Mouse (Mus musculus): ENCODE results near the gene Coq8b. TPM values are rescaled to one million over a fixed set of nuclear protein-coding genes. Genes with fewer than 3 reads are reported as not detected.

Gene Coq8b
- polyA plus RNA-seq, 1 experiment from 2014 or later: 16.8 TPM

GRCm38 (mm10) chr7:27227276-27227675 lies 5.5 kb upstream of the Coq8b start:
- WGBS: 18% methylated on average over 9 of the region's 9 CpGs
- H3K27ac ChIP-seq (ENCODE audit: low read depth, low read length): peak overlapping the region; percentile 94
- no peaks in the 10 kb centered on the region for H3K36me3 ChIP-seq (ENCODE audit: control insufficient read depth, insufficient read depth)
- no peak for ATAC-seq
- peak overlapping the region; percentile 82 for H3K4me2 ChIP-seq (replicated peaks; ENCODE audit: low read depth)
- peak overlapping the region; percentile 82 for H3K9ac ChIP-seq (ENCODE audit: low read depth, low read length)
- peak overlapping the region; percentile 90 for H3K4me3 ChIP-seq (ENCODE audit: low read depth, low read length)
- H3K4me1 ChIP-seq (replicated peaks; ENCODE audit: control insufficient read depth, insufficient read depth, low read length): 0 out of 2 replicates have a peak, but pooled peaks cover 8% of the 10 kb centered on the region
- no peak for TF ChIP-seq CTCF (IDR thresholded peaks at IDR 0.05; ENCODE audit: low read depth)
- H3K9me3 ChIP-seq (ENCODE audit: control insufficient read depth): no peaks in the 10 kb centered on the region
- no peaks in the 10 kb centered on the region for H3K27me3 ChIP-seq (replicated peaks; ENCODE audit: control insufficient read depth, insufficient read depth, low read length)

- Histone ChIP-seq H3K9me3 (ENCODE audit: control insufficient read depth) (no peaks in the 10 kb centered on the region), H3K27ac (ENCODE audit: low read depth, low read length) (peak overlapping the region; percentile 94), H3K9ac (ENCODE audit: low read depth, low read length) (peak overlapping the region; percentile 82), H3K4me2 (replicated peaks; ENCODE audit: low read depth) (peak overlapping the region; percentile 82), H3K36me3 (ENCODE audit: control insufficient read depth, insufficient read depth) (no peaks in the 10 kb centered on the region), H3K27me3 (replicated peaks; ENCODE audit: control insufficient read depth, insufficient read depth, low read length) (no peaks in the 10 kb centered on the region), H3K4me1 (replicated peaks; ENCODE audit: control insufficient read depth, insufficient read depth, low read length) (0 out of 2 replicates have a peak, but pooled peaks cover 8% of the 10 kb centered on the region), H3K4me3 (ENCODE audit: low read depth, low read length) (peak overlapping the region; percentile 90)
- ATAC-seq: no peak
- TF ChIP-seq CTCF (IDR thresholded peaks at IDR 0.05; ENCODE audit: low read depth): no peak
- WGBS: 1% methylated on average over 10 of the region's 10 CpGs
These were observed 5.1 kb upstream of the Coq8b start for GRCm38 (mm10) chr7:27227676-27228075.

- Histone ChIP-seq H3K27ac (ENCODE audit: low read depth, low read length) (peak within 1 kb of the TSS; percentile 94), H3K9ac (ENCODE audit: low read depth, low read length) (peak within 1 kb of the TSS; percentile 82), H3K27me3 (replicated peaks; ENCODE audit: control insufficient read depth, insufficient read depth, low read length) (no peaks in the 10 kb centered on the region), H3K36me3 (ENCODE audit: control insufficient read depth, insufficient read depth) (no peaks in the 10 kb centered on the region), H3K9me3 (ENCODE audit: control insufficient read depth) (no peaks in the 10 kb centered on the region), H3K4me2 (replicated peaks; ENCODE audit: low read depth) (peak within 1 kb of the TSS; percentile 82), H3K4me3 (ENCODE audit: low read depth, low read length) (peak within 1 kb of the TSS; percentile 90), H3K4me1 (replicated peaks; ENCODE audit: control insufficient read depth, insufficient read depth, low read length) (0 out of 2 replicates have a peak, but pooled peaks cover 8% of the 10 kb centered on the region)
- TF ChIP-seq CTCF (IDR thresholded peaks at IDR 0.05; ENCODE audit: low read depth): peak; percentile 15; the same call in 1 of the 2 replicates
- under 1% methylated on average over 49 of the region's 49 CpGs for WGBS
- peak; percentile 71 for ATAC-seq
These were observed 4.5 kb upstream of the Coq8b start, which contains the start of gene Itpkc for GRCm38 (mm10) chr7:27228281-27228821. Itpkc (minus strand) TSS chr7:27228661.

GRCm38 (mm10) chr7:27228865-27229264 lies 4.0 kb upstream of the Coq8b start:
- no peaks in the 10 kb centered on the region for H3K36me3 ChIP-seq (ENCODE audit: control insufficient read depth, insufficient read depth)
- H3K4me2 ChIP-seq (replicated peaks; ENCODE audit: low read depth): peak overlapping the region; percentile 82
- H3K4me1 ChIP-seq (replicated peaks; ENCODE audit: control insufficient read depth, insufficient read depth, low read length): 0 out of 2 replicates have a peak, but pooled peaks cover 8% of the 10 kb centered on the region
- WGBS: 12% methylated on average over 6 of the region's 6 CpGs
- peak overlapping the region; percentile 94 for H3K27ac ChIP-seq (ENCODE audit: low read depth, low read length)
- no peak for ATAC-seq
- H3K4me3 ChIP-seq (ENCODE audit: low read depth, low read length): peak overlapping the region; percentile 90
- H3K27me3 ChIP-seq (replicated peaks; ENCODE audit: control insufficient read depth, insufficient read depth, low read length): no peaks in the 10 kb centered on the region
- no peaks in the 10 kb centered on the region for H3K9me3 ChIP-seq (ENCODE audit: control insufficient read depth)
- no peak for TF ChIP-seq CTCF (IDR thresholded peaks at IDR 0.05; ENCODE audit: low read depth)
- peak overlapping the region; percentile 82 for H3K9ac ChIP-seq (ENCODE audit: low read depth, low read length)

- Histone ChIP-seq H3K9ac (ENCODE audit: low read depth, low read length) (no peak overlapping the region), H3K36me3 (ENCODE audit: control insufficient read depth, insufficient read depth) (no peaks in the 10 kb centered on the region), H3K4me3 (ENCODE audit: low read depth, low read length) (no peak overlapping the region), H3K27ac (ENCODE audit: low read depth, low read length) (no peak overlapping the region), H3K9me3 (ENCODE audit: control insufficient read depth) (no peaks in the 10 kb centered on the region), H3K4me2 (replicated peaks; ENCODE audit: low read depth) (no peak overlapping the region), H3K27me3 (replicated peaks; ENCODE audit: control insufficient read depth, insufficient read depth, low read length) (no peaks in the 10 kb centered on the region), H3K4me1 (replicated peaks; ENCODE audit: control insufficient read depth, insufficient read depth, low read length) (no peaks in the 10 kb centered on the region)
- ATAC-seq: no peak
- WGBS: 70% methylated on average over 4 of the region's 4 CpGs
- peak; percentile 55 for TF ChIP-seq CTCF (IDR thresholded peaks at IDR 0.05; ENCODE audit: low read depth)
These were observed 2.0 kb upstream of the Coq8b start for GRCm38 (mm10) chr7:27230781-27231180.

GRCm38 (mm10) chr7:27231693-27232331 lies 1.0 kb upstream of the Coq8b start:
- Histone ChIP-seq H3K4me2 (replicated peaks; ENCODE audit: low read depth) (peak overlapping the region; percentile 67; the same call in 1 of the 2 replicates), H3K4me3 (ENCODE audit: low read depth, low read length) (no peak overlapping the region), H3K27me3 (replicated peaks; ENCODE audit: control insufficient read depth, insufficient read depth, low read length) (no peaks in the 10 kb centered on the region), H3K4me1 (replicated peaks; ENCODE audit: control insufficient read depth, insufficient read depth, low read length) (no peaks in the 10 kb centered on the region), H3K9me3 (ENCODE audit: control insufficient read depth) (no peaks in the 10 kb centered on the region), H3K9ac (ENCODE audit: low read depth, low read length) (no peak overlapping the region), H3K36me3 (ENCODE audit: control insufficient read depth, insufficient read depth) (no peaks in the 10 kb centered on the region), H3K27ac (ENCODE audit: low read depth, low read length) (no peak overlapping the region)
- WGBS: 57% methylated on average over 7 of the region's 7 CpGs
- TF ChIP-seq CTCF (IDR thresholded peaks at IDR 0.05; ENCODE audit: low read depth): no peak
- no peak for ATAC-seq

All from intestine, postnatal 0 days (tissue).